Mouse (Mus musculus) embryonic facial prominence, embryonic 11.5 days (tissue): Measurements from ENCODE around the gene Prss8. TPM values are rescaled to one million over a fixed set of nuclear protein-coding genes. Genes with fewer than 3 reads are reported as not detected.
"Not testable (repeated sequence)": the region's sequence is repeated elsewhere in the genome, so short reads cannot be mapped to it uniquely, and the experiment has no call there.

Source experiments
- ATAC-seq: fragments of 200-750 bp; cut with Nextera tagmentation; replicated peaks from 2 replicates; pipeline ENCODE4 v1.8.0; 2017; ENCODE audit warnings: low read depth; ENCODE audit not compliant: insufficient number of reproducible peaks, low FRiP score, low TSS enrichment
- DNase-seq: peaks from one replicate; pipeline ENCODE4 v3.0.0-alpha.2; 2015; ENCODE audit warnings: low spot score
- H3K27ac ChIP-seq: fragments of 300-500 bp; sonication (generic); replicated peaks from 2 replicates; pipeline ENCODE4 v1.5.1; 2014; ENCODE audit warnings: mild to moderate bottlenecking, low read depth, low read length, control low read depth
- H3K27me3 ChIP-seq: fragments of 300-500 bp; sonication (generic); 2 replicates; pipeline ENCODE4 v1.6.1; 2014; ENCODE audit warnings: mild to moderate bottlenecking, low read length, moderate library complexity, mixed read lengths; ENCODE audit not compliant: control insufficient read depth, insufficient read depth
- H3K36me3 ChIP-seq: fragments of 300-500 bp; sonication (generic); replicated peaks from 2 replicates; pipeline ENCODE4 v1.6.1; 2014; ENCODE audit warnings: low read depth, mild to moderate bottlenecking, low read length, moderate library complexity, mixed read lengths; ENCODE audit not compliant: control insufficient read depth, insufficient read depth
- H3K4me1 ChIP-seq: fragments of 300-500 bp; sonication (generic); 2 replicates; pipeline ENCODE4 v1.6.1; 2014; ENCODE audit warnings: low read length, mixed read lengths; ENCODE audit not compliant: control insufficient read depth, insufficient read depth
- H3K4me2 ChIP-seq: fragments of 300-500 bp; sonication (generic); 2 replicates; pipeline ENCODE4 v1.6.1; 2014; ENCODE audit warnings: low read depth, mild to moderate bottlenecking, control low read depth, low read length, moderate library complexity
- H3K4me3 ChIP-seq: fragments of 300-500 bp; sonication (generic); 2 replicates; pipeline ENCODE4 v1.5.1; 2014; ENCODE audit warnings: low read depth, low read length, control low read depth
- H3K9ac ChIP-seq: fragments of 300-500 bp; sonication (generic); replicated peaks from 2 replicates; pipeline ENCODE4 v1.6.1; 2014; ENCODE audit warnings: mild to moderate bottlenecking, control low read depth, low read length
- H3K9me3 ChIP-seq: fragments of 300-500 bp; sonication (generic); replicated peaks from 2 replicates; pipeline ENCODE4 v1.6.1; 2016; ENCODE audit warnings: mild to moderate bottlenecking, low read length, inconsistent platforms, mixed read lengths; ENCODE audit not compliant: control insufficient read depth
- WGBS: fragments of 180-500 bp; shearing (Covaris S2); extraction: QIAGEN DNeasy Blood & Tissue Kit; methylation state at CpG from one replicate; pipeline ENCODE4 v1.1.7; 2014; 5-methylcytosine and 5-hydroxymethylcytosine counted together
- polyA plus RNA-seq: library from polyadenylated mRNA; unstranded; fragments of >200 nt; fragmentation: Nextera tagmentation; extraction: Ambion mirVana; gene quantifications from 2 replicates; pipeline ENCODE4 v1.2.1, GENCODE M21; 2014

Gene Prss8
- polyA plus RNA-seq, 1 experiment from 2014 or later = 9.0 TPM

- Histone ChIP-seq H3K9ac (no peak overlapping the region), H3K27ac (no peak overlapping the region), H3K9me3 (no peaks in the 10 kb centered on the region), H3K4me3 (no peak overlapping the region), H3K27me3 (no peaks in the 10 kb centered on the region), H3K36me3 (no peaks in the 10 kb centered on the region), H3K4me1 (no peaks in the 10 kb centered on the region), H3K4me2 (no peak overlapping the region)
- 40% methylated on average over 10 of the region's 10 CpGs for WGBS
- DNase-seq (no peak), ATAC-seq (no peak)
Measured at GRCm38 (mm10) chr7:127898179-127898956, 31.5 kb downstream of the Prss8 start.

- no peaks in the 10 kb centered on the region for H3K27me3 ChIP-seq
- no peaks in the 10 kb centered on the region for H3K36me3 ChIP-seq
- 89% methylated on average over 7 of the region's 7 CpGs for WGBS
- no peak overlapping the region for H3K9ac ChIP-seq
- H3K4me3 ChIP-seq = no peak overlapping the region
- no peak for ATAC-seq
- H3K27ac ChIP-seq = no peak overlapping the region
- no peaks in the 10 kb centered on the region for H3K4me1 ChIP-seq
- no peak for DNase-seq
- H3K9me3 ChIP-seq = no peaks in the 10 kb centered on the region
- no peak overlapping the region for H3K4me2 ChIP-seq
Measured at GRCm38 (mm10) chr7:127897542-127897941, 32.4 kb downstream of the Prss8 start.

- Histone ChIP-seq H3K9me3 (no peaks in the 10 kb centered on the region), H3K9ac (no peak overlapping the region), H3K4me3 (no peak overlapping the region), H3K27ac (no peak overlapping the region), H3K27me3 (no peaks in the 10 kb centered on the region), H3K4me2 (no peak overlapping the region), H3K4me1 (no peaks in the 10 kb centered on the region), H3K36me3 (no peaks in the 10 kb centered on the region)
- 57% methylated on average over 13 of the region's 13 CpGs for WGBS
- peak; percentile 61 for DNase-seq
- no peak for ATAC-seq
Measured at GRCm38 (mm10) chr7:127896384-127896783, 33.5 kb downstream of the Prss8 start.

GRCm38 (mm10) chr7:127895891-127896290 is 34.0 kb downstream of the Prss8 start:
- not testable (repeated sequence) for ATAC-seq, H3K36me3 ChIP-seq, H3K27me3 ChIP-seq, H3K4me1 ChIP-seq, DNase-seq, H3K27ac ChIP-seq, H3K4me2 ChIP-seq, H3K9ac ChIP-seq, H3K9me3 ChIP-seq
- WGBS = 70% methylated on average over 7 of the region's 7 CpGs
- H3K4me3 ChIP-seq = peak overlapping the region; percentile 56; the same call in 1 of the 2 replicates

GRCm38 (mm10) chr7:127895442-127895841 is 34.5 kb downstream of the Prss8 start, which contains the start of the genes Gm21974 and Vkorc1:
Gene Gm21974 (minus strand): TSS chr7:127895454.
Gene Vkorc1 (minus strand): TSS chr7:127895617.
- Histone ChIP-seq H3K4me3 (peak within 1 kb of the TSS; percentile 56), H3K9me3 (no peaks in the 10 kb centered on the region), H3K36me3 (no peaks in the 10 kb centered on the region), H3K27me3 (no peaks in the 10 kb centered on the region), H3K27ac (peak within 1 kb of the TSS; percentile 22), H3K4me1 (no peaks in the 10 kb centered on the region), H3K9ac (peak within 1 kb of the TSS; percentile 65), H3K4me2 (peak within 1 kb of the TSS; percentile 76)
- under 1% methylated on average over 26 of the region's 26 CpGs for WGBS
- ATAC-seq (peak; percentile 97), DNase-seq (peak; percentile 96)

- DNase-seq = no peak
- Histone ChIP-seq H3K36me3 (no peaks in the 10 kb centered on the region), H3K4me3 (peak overlapping the region; percentile 56), H3K27me3 (no peaks in the 10 kb centered on the region), H3K27ac (no peak overlapping the region), H3K9ac (no peak overlapping the region), H3K9me3 (no peaks in the 10 kb centered on the region), H3K4me1 (no peaks in the 10 kb centered on the region), H3K4me2 (peak overlapping the region; percentile 76)
- WGBS = 84% methylated on average over 5 of the region's 5 CpGs
- no peak for ATAC-seq
Measured at GRCm38 (mm10) chr7:127894480-127894879, 35.4 kb downstream of the Prss8 start.

GRCm38 (mm10) chr7:127890798-127891197 is 39.1 kb downstream of the Prss8 start, which contains the start of gene Prss53:
Gene Prss53 (minus strand): TSS chr7:127890970.
- H3K27me3 ChIP-seq = no peaks in the 10 kb centered on the region
- peaks cover 8% of the 10 kb centered on the region for H3K36me3 ChIP-seq
- no peaks in the 10 kb centered on the region for H3K9me3 ChIP-seq
- H3K4me3 ChIP-seq = no peak within 1 kb of the TSS
- ATAC-seq (no peak), DNase-seq (no peak)
- no peak within 1 kb of the TSS for H3K9ac ChIP-seq
- no peaks in the 10 kb centered on the region for H3K4me1 ChIP-seq
- no peak within 1 kb of the TSS for H3K27ac ChIP-seq
- 33% methylated on average over 4 of the region's 4 CpGs for WGBS
- no peak within 1 kb of the TSS for H3K4me2 ChIP-seq

GRCm38 (mm10) chr7:127888821-127889220 is 41.1 kb downstream of the Prss8 start:
- Histone ChIP-seq H3K4me1 (no peaks in the 10 kb centered on the region), H3K9me3 (no peaks in the 10 kb centered on the region), H3K27ac (no peak overlapping the region), H3K36me3 (peaks cover 11% of the 10 kb centered on the region), H3K27me3 (no peaks in the 10 kb centered on the region), H3K4me3 (no peak overlapping the region), H3K9ac (no peak overlapping the region), H3K4me2 (no peak overlapping the region)
- DNase-seq = no peak
- WGBS = 83% methylated on average over 3 of the region's 3 CpGs
- ATAC-seq = no peak
